Mouse (Mus musculus) E14TG2a.4 (cell line): Measurements from ENCODE around the gene Lrrc72.

Source experiments
- CTCF ChIP-seq: conservative IDR thresholded peaks from 2 replicates; pipeline ENCODE4 v1.5.1; 2014; ENCODE audit warnings: low read length
- NANOG ChIP-seq: IDR thresholded peaks from 2 replicates; pipeline ENCODE4 v1.6.1; 2014; ENCODE audit warnings: borderline replicate concordance, low read length, mixed read lengths

DNA sequence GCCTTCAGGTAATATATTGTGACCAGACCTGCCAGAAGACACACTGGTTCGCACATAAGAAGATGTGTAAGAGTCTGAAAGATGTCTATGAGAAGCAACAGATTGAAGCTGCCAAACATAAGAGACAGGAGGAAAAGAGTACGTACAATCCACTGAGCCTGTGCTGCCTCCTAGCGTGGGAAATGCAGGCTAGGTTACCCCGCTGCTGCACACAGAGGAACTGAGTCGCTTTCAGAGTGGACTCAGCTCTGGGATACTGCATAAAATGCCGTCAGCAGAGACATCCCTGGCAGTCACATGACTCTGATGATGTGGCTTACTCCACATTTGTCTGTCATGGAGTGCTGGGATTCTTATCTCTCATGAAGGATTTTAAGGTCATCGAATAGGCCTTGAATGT lies 58.2 kb downstream of the Lrrc72 start:
- TF ChIP-seq CTCF (no peak), NANOG (no peak)
